Mouse (Mus musculus) thymus, postnatal 14 days (tissue): ENCODE results near the gene Smarcc2.
A peak's percentile ranks its signal among the peaks of the same experiment; 100 is the strongest.

Source experiments
- DNase-seq: peaks from one replicate; pipeline ENCODE4 v3.0.0; 2021

The Smarcc2 gene

DNA sequence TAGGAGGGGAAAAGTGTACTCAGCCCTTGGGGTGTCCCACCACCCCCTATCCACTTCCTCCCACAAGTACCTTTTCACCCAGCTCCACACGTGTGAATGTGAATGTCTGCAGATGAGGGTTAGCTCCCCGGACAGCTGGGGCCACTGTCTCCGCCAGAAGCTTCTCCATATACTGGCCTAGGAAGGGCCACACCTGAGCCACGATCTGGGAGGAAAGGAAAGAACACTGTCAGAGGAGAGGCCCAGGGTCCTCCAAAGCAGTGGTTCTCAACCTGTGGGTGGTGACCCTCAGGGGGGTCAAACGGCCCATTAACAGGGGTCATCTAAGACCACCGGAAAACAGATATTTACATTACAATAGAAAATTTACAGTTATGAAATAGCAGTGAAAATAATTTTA lies 63.3 kb downstream of the Smarcc2 start:
- DNase-seq: no peak

DNA sequence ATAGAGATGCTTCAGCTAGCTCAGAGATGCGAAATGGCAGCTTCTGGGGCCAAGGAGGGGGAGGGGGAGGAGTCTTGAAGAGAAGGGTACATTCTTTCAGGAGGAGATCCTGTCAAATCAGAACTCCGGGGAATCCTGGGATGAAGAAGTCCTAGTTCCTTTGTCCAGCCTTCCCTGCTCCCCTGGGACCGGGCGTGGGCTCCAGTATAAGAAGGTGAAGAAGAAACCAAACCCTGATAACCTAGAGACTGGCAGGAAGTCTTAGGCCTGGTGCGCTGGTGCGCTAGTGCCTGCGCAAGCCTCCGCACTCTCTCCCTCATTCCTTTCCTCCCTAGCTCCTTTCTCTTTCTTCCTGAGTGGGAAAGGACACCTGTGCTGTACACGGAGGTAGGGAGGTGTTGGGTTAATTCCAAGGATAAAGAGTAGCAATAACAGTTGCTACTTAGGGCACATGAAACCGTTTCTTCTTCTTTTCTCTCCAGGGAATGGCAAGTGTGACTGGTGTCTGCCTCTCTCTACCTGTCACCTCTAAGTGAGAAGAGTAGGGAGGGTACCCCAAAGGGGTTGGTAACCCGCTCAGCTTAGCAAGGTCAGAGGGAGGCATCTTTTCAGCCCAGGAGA lies 65.2 kb downstream of the Smarcc2 start:
- peak; percentile 48 for DNase-seq

DNA sequence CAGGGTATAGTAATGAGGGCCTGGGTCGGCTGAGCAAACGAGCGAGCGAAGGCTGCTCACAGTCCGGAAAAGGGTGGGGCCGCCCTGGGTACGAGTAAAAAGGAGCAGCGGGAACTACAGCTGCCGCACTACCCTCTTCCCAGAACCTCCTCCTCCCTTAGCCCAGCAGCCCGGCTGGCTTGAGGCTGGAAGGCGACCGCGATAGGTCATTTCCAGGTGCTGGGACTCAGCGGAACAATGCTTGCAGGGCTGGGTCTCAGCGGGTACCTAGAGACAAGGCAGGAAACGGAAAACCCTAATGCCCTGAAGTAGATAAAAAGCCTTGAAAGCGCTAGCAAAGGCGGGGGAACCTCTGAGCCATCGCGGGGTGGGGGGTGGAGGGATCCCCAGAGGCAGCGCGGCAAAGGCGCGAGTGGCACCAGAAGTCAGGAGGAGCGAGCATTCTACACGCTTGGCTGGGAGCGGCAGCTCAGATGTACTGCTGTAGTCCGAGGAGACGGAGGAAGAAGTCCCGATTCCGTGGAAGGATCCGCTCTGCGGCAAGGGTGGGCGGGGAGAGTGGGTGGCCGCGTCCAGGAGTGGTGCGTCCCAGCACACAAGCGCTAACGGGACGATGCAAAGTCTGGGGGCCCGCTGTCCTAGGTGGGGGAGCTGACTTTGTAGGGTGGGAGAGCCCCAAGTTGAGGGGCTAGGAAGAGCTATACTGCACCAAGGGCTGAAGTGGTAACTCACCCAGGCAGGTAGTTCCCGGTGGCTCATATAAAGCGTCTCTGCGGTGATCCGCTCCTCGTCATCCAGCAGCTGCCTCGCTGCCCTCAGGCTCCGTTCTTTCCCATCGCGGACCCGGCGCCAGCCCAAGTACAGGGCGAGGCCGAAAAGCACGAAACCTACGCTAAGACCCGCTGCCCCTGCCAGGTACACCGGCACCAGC lies 65.9 kb downstream of the Smarcc2 start:
- DNase-seq: peak; percentile 79

DNA sequence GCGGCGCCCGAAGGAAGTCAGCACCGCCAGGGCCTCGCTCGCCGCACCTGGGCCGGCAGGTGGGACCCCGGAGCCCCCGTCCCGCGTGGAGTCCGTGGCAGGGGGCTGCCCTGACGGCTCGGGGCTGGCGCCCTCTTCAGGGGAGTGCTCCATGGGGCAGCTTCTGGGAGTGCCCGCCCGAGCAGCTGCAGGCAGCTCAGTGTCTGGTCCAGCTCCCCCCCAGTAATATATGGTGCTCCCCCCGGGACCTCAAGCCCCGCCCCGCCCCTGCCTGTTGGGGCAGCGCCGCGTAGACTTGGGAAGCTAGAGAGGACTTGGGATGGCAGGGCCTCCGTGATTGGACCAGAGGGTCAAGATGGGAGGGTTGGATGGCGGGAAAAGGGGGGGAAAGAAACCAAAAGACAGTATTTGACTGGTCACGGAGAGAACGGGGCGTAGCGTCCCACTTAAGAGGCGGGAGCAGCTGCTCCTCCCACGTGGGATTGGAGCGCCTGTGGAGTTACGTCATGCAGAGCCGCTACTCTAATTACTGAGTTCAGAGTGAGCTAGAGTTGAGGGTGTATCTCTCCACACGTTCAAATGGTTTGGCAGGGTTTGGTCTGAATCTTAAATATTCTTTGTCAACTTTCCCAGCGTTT lies 66.7 kb downstream of the Smarcc2 start, which contains the start of gene Esyt1:
Esyt1 (minus strand) TSS at position 201 of the 638 bp plus-strand sequence.
- peak; percentile 90 for DNase-seq

DNA sequence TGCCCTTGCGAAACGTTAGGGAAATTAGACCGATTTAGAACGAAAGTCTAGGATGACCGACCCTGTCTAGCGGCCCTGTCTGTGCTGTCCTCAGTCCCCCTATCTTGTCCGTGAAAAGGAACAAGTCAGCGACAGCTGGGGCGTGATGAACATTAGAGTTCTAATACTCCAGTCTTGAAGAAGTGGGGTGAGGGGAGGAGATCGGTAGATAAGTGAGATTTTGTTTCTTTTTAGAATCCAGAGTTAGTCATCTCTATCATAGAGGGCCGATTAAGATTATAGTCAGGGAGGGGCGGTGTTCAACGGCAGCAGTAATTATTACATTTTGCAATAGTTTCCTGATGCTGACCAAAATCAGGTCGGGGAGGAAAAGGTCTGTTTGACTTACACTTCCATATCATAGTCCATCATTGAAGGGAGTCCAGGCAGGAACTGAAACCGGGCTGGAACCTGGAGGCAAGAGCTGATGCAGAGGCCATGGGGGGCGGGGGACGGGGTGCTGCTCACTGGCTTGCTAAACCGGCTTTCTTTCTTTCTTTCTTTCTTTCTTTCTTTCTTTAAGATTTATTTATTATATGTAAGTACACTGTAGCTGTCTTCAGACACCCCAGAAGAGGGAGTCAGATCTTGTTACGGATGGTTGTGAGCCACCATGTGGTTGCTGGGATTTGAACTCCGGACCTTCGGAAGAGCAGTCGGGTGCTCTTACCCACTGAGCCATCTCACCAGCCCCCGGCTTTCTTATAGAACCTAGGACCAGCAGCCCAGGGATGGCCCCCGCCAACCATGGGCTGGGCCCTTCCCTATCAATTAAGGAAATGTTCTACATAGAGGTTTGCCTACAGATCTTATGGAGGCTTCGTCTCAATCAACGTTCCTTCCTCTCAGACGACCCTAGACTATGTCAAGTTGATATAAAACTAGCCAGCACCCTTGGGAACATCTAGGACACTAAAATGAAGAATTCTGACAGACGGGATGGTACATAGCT lies 67.6 kb downstream of the Smarcc2 start:
- no peak for DNase-seq

DNA sequence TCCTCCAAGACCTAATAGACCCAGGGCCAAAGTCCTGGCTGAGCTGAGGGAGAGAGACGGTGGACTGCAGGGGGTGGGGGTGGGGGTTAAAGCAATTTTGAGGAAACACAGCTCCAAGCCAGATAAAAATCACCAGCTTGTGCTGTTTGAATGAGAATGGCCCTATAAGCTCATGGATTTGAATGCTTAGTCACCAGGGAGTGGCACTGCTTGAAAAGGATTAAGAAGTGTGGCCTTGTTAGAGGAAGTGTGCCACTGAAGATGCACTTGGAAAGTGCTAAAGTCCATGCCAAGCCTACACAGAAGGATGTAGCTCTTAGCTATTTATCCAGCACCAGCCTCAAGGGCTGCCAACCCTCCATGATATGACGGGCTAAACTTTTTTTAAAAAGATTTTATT lies 76.2 kb downstream of the Smarcc2 start:
- DNase-seq: no peak

DNA sequence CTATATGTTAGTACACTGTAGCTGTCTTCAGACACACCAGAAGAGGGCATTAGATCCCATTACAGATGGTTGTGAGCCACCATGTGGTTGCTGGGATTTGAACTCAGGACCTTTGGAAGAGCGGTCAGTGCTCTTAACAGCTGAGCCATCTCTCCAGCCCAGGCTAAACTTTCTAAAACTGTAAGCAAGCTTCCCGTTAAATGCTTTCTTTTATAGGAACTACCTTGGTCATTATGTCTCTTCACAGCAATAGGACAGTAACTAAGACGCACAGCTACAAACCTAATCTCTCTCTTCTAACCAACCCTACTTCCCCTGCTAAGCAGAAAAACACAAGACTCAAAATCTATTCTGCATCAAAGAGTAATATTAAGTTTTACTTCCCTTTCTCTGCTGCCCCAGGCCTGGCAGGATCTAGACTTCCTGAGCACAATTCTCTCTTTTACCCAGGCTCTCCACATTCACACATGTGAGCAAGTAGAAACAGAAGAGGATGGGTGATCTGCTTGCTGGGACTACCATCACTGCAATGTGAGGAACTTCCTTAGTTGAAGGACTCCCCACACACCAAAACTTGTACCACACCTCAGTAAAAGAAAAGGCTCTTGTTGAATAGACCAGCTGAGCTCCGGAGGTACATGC lies 76.7 kb downstream of the Smarcc2 start:
- DNase-seq: no peak

DNA sequence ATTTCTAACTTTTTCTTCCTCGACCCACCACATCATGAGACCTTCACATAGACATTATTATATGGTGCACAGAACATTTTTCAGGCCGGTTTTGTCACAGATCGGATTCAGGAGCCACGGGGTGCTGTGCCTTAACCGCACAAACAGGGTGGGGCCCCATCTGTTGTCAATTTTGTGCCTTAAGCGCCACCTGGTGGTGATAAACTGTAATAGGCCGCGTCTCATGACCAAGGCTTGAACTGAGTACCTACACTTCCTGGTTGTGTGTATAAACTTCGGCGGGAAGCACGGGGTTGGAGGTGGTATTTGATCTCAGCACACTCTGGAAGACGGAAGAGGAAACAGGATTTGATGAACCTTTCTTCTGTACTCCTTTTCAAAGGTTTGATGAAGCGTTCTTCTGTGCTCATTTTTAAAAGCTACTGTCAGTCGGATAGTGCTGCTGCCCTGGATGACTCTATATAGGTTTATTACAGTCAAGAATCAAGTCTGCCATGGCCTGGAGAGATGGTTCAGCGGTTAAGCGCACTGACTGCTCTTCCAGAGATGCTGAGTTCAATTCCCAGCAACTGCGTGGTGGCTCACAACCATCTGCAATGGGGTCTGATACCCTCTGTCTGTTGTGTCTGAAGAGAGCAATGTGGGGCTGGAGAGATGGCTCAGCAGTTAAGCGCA lies 77.4 kb downstream of the Smarcc2 start:
- peak; percentile 93 for DNase-seq

DNA sequence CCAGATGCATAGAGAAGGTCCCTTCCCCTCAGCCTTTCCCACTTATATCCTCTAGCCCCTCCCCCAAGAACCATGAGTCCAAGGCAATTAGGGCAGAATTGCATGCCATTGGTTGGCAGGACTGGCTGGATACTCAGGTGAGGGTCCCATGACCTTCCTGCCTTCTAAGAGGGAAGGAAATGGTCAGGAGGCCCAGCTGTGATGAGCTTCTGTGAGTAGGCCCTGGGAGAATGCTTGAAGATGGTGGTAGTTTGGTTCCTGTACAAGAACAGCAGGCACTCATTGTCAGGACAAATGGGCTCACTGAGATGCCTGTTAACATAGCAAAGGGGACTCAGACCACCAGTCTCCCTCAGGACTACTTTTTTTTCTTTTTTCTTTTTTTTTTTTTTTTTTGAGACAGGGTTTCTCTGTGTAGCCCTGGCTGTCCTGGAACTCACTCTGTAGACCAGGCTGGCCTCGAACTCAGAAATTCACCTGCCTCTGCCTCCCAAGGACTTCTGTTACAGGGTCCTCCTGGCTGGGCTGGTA lies 79.4 kb downstream of the Smarcc2 start:
- DNase-seq: no peak
